Mouse (Mus musculus) gastrocnemius, postnatal 25 days (tissue): ENCODE data around the gene Tk1. TPM values are rescaled to one million over a fixed set of nuclear protein-coding genes. Genes with fewer than 3 reads are reported as not detected.

ENCODE experiments used
- DNase-seq: peaks from one replicate; pipeline ENCODE4 v3.0.0; 2022
- long read RNA-seq, 2 experiments: library from polyadenylated mRNA; stranded (forward); transcript quantifications; one replicate each; pipeline ENCODE4 v2.0.0; 2021
- total RNA-seq, 2 experiments: library from RNA; stranded (reverse); gene quantifications; 1 replicate in 1 of 2; 2 replicates in 1 of 2; pipeline ENCODE4 v1.2.3; 2021

The Tk1 gene
- 1 to 10 TPM; 2.8 to 4.3 TPM for total RNA-seq
- long read RNA-seq, experiment 1, partial matches to known transcripts: 1 of 3 reads
- long read RNA-seq, experiment 1, other reads (novel, unspliced or antisense): 2 of 3 reads
- long read RNA-seq, experiment 2, partial matches to known transcripts: 4 of 7 reads
- long read RNA-seq, experiment 2, other reads (novel, unspliced or antisense): 3 of 7 reads

GRCm38 (mm10) chr11:117825333-117826101 lies at the start of gene Tk1, which contains the start of gene Afmid:
Gene Tk1, minus strand, starts transcription at chr11:117826092.
Gene Afmid, plus strand, starts transcription at chr11:117825924.
- DNase-seq: peak; percentile 67

DNA sequence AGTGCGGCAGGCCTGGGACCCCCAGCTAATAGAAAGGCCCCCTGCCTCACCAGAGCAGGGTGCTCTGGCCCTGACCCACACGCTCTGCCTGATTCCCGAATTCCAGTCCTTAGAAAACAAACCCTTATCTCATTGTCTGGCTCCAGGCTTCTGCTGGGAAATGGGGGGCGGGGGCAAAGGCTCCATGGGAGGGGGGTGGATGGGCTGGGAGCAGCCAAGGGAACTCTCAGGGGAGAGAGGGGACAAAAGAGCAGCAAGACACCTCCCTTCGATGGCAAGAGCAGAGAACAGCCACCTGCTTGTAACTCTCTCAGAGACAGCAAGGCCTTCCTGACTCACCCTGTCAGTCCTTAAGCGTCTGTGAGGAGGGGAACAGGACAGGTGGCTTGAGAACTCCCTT lies 49.8 kb upstream of the Tk1 start:
- DNase-seq: no peak

DNA sequence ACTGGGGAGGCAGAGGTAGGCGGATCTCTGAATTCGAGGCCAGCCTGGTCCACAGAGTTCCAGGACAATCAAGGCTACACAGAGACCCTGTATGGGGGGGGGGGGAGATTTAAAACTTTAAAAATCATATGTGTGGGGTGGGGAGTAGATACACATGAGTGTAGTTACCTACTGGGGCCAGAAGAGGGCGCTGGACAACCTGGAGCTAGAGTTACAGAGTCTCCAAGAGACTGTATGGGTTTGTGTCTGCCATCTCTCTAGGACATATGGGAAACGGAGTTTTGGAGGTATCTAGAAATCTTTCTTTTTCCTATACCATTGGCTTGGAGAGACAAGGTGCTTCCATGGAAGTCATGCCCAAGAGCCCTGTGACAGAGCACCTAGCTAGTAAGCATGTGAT lies 48.5 kb upstream of the Tk1 start:
- no peak for DNase-seq

GRCm38 (mm10) chr11:117872861-117873608 lies 47.1 kb upstream of the Tk1 start, which contains the start of gene Tha1:
Gene Tha1, minus strand, starts transcription at chr11:117873481.
- DNase-seq: peak; percentile 80

DNA sequence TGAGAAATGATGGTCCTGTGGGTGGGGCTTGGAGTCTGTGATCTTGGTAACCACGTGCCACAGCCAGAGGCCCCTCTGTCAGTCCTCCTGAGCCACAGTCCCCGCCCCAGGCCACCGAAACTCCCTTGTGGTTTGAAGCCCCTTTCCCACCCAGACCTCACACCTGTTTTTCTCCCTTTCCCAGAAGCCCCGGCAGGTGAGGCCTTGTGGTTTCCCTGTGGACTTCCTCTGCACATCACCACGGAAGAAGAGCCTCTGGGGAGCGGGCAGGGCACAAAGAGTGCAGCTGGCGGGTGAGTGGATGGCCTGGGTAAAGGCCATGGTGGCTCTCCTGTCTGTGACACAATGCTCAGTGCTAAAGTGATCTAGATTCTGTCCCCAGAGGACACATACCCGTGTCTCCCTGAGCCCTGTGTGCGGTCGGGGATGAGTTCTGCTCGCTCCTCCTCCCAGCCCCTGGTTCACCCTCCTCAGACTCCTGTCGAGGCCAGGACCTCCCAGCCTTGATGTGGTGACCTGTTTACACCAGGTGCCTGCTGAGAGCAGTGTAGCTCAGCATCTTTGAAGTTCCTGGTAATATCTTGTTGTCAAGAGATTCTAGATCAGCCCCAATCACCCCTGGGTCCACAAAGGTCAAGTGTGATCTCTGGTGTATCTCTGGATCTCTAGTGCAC lies 46.2 kb upstream of the Tk1 start:
- peak; percentile 62 for DNase-seq

- DNase-seq: no peak
Measured at GRCm38 (mm10) chr11:117871376-117871775, 45.5 kb upstream of the Tk1 start.

DNA sequence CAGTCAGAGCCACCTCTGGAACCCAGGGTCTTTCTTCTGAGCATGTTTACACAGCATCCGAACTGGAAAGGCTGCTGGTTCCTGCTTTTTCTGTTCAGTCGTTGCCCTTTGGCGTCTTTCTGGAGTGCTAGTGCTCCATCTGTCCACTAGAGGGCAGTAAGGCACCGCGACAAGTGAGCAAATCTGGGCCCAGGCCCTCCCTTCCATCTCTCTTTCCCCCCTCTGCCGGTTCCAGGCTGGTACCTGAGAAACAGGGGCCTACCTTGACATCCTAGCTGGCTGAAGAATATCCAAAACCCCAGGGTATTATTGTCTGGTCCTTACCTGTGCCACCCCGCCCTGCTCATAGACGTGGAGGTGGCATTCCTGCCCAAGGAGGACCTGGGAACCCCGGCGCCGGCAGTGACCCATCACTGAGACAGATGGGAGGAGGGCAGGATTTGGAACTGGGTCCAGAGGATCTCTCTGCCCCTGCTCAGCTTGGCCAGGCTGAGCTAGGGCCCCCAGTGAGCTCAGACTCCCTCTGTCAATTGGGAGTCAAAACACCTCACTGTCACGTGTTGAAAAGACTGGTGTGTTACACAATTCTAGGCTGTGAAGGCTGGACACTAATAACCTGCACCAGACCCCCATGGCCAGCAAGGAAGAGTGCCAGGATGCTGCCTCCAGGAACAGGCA lies 44.9 kb upstream of the Tk1 start:
- DNase-seq: peak; percentile 64

GRCm38 (mm10) chr11:117865988-117866387 lies 40.1 kb upstream of the Tk1 start:
- no peak for DNase-seq

DNA sequence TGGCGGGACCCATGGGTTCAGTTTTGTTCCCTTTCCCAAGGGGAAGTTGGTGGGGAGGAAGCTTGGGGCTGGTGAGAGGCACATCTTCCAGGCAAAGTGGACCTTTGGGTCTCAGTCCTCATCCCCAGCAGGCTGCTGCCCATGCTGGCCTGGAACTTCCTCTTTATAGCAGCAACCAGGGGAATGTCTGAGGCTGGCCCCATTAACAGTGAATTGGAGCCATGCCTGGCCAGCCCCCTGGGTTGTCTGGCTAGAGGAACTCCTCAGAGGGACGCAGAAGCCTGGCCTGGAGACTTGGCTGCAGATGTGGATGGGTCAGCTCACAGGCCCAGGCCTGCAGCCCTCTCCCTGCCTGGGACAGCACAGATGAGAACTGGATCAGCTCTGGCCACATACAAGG lies 38.9 kb upstream of the Tk1 start:
- DNase-seq: no peak

- no peak for DNase-seq
Measured at GRCm38 (mm10) chr11:117863174-117863856, 37.4 kb upstream of the Tk1 start.

GRCm38 (mm10) chr11:117860601-117861000 lies 34.7 kb upstream of the Tk1 start, which contains the start of gene Tmem235:
Gene Tmem235, plus strand, starts transcription at chr11:117860752.
- no peak for DNase-seq

- no peak for DNase-seq
Measured at GRCm38 (mm10) chr11:117858392-117858791, 32.5 kb upstream of the Tk1 start.

DNA sequence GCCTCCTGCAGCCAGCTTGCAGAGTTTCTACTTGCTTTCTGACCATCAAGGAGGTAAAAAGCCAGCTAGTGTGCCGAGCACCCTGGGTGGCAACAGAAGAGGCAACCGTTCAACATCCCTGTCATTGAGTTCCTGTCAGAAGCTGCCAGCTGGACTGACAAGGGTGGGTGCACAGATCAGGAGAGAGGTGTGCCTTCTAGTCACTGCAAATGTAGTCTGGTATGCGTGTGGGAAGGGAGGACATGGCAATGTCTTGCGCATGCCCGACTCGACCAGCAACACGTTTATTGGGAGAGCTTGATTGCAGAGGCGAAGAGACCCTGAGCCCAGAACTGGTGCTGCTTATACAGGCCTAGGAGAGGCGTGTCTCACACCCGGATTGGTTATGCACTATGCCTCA lies 31.6 kb upstream of the Tk1 start:
- no peak for DNase-seq

- no peak for DNase-seq
Measured at GRCm38 (mm10) chr11:117855975-117856374, 30.1 kb upstream of the Tk1 start.

DNA sequence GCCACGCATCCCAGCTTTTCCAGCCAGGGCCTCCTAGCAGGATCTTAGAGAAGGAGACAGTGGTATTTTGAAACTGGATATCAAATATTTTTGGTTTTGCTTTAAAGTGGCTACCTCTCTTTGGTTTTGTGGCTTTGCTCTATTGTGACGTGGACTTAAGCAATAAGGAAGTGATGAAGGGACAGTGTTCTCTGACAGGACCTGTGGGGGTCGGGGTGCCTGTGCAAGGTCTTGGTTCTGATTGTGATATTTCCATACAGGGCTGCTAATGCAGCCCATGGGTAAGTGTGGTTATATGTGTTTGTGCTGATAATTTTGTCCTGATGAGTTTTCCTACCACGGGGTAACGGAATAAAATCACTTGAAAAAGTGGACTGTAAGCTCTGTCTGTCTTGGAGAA lies 29.5 kb upstream of the Tk1 start:
- DNase-seq: no peak

DNA sequence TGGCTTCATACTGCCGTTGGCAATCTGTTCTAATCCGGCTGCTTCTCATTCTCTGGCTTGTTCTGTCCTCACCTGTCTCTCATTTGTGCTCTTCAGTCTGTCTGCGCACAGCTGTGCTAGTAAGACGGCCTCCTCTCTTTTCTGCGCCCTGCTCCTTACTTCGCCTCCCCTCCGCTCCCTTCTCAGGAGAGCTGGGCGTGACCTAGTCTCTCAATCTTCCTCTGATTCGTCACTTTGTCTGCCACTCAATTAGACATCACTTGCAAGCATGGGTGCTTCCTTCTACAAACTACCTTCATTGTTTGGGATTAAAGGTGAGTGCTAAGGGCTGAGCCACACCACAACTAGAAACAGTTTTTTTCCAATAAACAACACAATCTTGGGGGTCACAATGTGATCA lies 28.3 kb upstream of the Tk1 start:
- no peak for DNase-seq

DNA sequence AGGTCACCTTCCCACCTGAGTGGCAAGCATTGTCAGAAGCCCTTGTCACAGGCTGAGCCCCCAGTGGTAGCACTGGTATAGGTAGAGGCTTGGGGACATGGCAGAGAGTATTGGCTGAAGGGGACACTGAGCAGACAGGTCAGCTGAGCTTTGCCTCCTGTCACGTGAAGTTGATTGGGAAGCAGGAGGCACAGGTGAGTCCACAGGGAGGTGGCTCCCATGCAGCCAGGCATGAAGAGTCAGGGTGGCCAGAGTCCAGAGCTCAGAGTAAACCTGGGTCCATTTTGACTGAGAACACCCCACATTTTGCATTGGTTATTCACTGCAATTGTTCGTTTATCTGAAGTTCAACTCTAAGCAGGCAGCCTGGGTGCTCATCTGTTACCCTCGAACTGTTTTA lies 27.0 kb upstream of the Tk1 start:
- no peak for DNase-seq

DNA sequence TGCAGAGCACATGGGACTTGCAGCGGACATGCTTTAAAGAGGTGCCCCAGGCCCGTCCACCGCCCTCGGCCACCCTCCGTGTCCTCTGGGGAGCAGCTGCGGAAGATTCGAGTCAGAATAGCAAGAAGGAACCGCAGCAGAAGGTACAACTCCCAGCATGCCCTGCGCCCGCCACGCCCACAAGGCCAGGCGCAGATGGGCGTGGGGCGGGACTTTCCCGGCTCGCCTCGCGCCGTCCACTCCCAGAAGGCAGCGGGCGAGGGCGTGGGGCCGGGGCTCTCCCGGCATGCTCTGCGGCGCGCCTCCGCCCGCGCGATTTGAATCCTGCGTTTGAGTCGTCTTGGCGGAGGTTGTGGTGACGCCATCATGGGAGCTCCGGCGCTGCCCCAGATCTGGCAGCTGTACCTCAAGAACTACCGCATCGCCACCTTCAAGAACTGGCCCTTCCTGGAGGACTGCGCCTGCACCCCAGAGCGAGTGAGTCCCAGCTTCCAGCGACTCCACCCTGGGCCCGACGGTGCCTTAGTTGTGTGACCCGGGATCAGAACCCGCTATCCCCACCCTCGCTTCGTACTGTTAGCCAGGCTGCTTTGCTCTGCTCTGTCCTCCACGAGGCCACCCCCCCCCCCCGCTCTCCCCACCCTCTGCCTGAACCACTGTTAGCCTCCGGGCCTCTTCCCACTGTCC lies 23.2 kb upstream of the Tk1 start, which contains the start of gene Birc5:
Birc5 (plus strand) TSS at position 267 of the 687 bp plus-strand sequence.
- DNase-seq: peak; percentile 95

DNA sequence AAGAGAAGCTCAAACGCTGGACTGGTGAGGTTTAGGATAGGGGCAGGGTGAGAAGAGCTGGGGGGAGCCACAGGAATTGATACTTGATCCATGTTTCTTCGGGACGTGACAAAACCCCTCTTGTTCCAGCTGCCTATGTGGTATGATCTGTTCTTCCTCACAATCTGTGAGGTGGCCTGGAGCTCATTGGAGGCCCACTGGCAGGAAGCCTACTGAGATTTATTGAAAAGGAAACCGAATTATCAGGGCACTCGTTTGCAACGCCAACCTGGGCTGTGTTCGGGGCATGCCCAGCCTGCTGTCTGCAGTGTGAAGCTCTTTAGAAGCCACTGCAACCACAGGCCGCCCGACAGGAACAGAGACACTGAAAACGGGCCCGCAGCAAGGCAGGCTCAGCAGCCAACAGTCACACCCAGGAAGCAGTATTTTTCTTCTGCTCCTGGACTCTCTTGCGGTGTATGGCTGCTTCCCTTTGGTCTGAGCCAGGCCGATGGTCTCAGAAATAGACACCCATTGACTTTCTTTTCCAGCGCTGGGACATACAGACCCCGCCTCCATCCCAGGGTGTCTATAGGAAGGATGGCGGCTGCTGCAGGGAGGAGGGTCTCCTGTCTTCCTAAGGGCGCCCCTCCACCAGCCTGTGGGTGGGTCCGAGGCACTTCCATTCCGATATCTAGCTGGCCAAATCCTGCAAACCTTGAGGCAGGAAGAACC lies 22.5 kb upstream of the Tk1 start:
- DNase-seq: no peak
